Mouse (Mus musculus) left cerebral cortex, adult 18-20 months (tissue): ENCODE measurements around the gene 4930548H24Rik. TPM values are rescaled to one million over a fixed set of nuclear protein-coding genes. Genes with fewer than 3 reads are reported as not detected.

Experiments
- DNase-seq, 2 experiments: peaks; one replicate each; pipeline ENCODE4 v3.0.0; 2021 to 2022; ENCODE audit warnings: low spot score in 2 of 2, mixed read lengths in 1 of 2
- total RNA-seq, 2 experiments: library from RNA; stranded (reverse); gene quantifications; 2 replicates each; pipeline ENCODE4 v1.2.3; 2021

The 4930548H24Rik gene
- total RNA-seq, 2 experiments from 2014 or later, result 0.16 TPM; not detected in 1

DNA sequence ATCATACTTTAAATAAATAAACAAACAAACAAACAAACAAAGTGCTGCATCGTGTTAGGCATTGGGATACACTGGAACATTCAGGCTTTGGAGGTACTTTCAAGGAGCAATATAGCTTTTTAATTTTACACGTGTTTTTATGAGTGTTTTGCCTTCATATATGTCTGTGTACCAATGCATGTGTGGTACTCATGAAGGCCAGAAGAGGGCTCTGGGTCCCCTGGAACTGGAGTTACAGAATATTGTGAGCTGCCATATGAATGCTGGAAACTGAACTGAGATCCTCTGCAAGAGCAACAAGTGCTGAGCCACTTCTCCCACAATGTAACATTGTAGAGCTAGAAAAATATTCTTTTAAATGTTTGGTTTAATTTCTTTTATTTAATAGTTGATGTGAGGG is 49.7 kb downstream of the 4930548H24Rik start:
- DNase-seq, result no peak

Other genes starting within 250 kb of the 4930548H24Rik start
- 10 to 100 TPM; 86.2 to 87.1 TPM for gene Nrbp1, start 244.9 kb upstream of the 4930548H24Rik start, total RNA-seq
- gene Gm9970, start 244.5 kb upstream of the 4930548H24Rik start, total RNA-seq, result not detected
- 1 to 10 TPM; 1.9 to 2.4 TPM for gene Krtcap3, start 234.0 kb upstream of the 4930548H24Rik start, total RNA-seq
- gene Ift172, start 194.6 kb upstream of the 4930548H24Rik start, total RNA-seq, result 100 to 1,000 TPM in 1 of 2 experiments, 10 to 100 TPM in 1; 95.7 to 101 TPM
- 100 to 1,000 TPM; 159 to 160 TPM for gene Fndc4, start 189.7 kb upstream of the 4930548H24Rik start, total RNA-seq
- not detected for gene Gckr, start 188.3 kb upstream of the 4930548H24Rik start, total RNA-seq
- 10 to 100 TPM; 48.0 to 49.0 TPM for gene Zfp512, start 33.3 kb upstream of the 4930548H24Rik start, total RNA-seq
- gene Gpn1, start 9.0 kb downstream of the 4930548H24Rik start, total RNA-seq, result 10 to 100 TPM; 30.1 to 35.5 TPM
- 10 to 100 TPM; 49.6 to 49.7 TPM for gene Slc4a1ap, start 41.3 kb downstream of the 4930548H24Rik start, total RNA-seq
- gene Supt7l, start 42.1 kb downstream of the 4930548H24Rik start, total RNA-seq, result 10 to 100 TPM; 16.8 to 17.8 TPM
- 10 to 100 TPM; 84.2 to 88.7 TPM for gene Mrpl33, start 111.2 kb downstream of the 4930548H24Rik start, total RNA-seq
- 1 to 10 TPM; 3.3 to 4.5 TPM for gene Rbks, start 211.9 kb downstream of the 4930548H24Rik start, total RNA-seq
- gene Babam2, start 211.9 kb downstream of the 4930548H24Rik start, total RNA-seq, result 10 to 100 TPM; 44.7 to 46.5 TPM